ENCODE assay signal across 8 mouse cellular contexts in genomic region chr6:47877461-47878132, GRCm38 (mm10). TPM values are rescaled to one million over a fixed set of nuclear protein-coding genes. Genes with fewer than 3 reads are reported as not detected.
DNase-seq lines count a peak whose midpoint lies in the region; ATAC-seq and TF ChIP-seq lines count a peak whose summit lies in the region.

No protein-coding gene starts in this region.

- ATAC-seq in forebrain, embryonic 15.5 days (replicated peaks), result peak; percentile 97
- peak; percentile 98 for ATAC-seq in lung, embryonic 14.5 days (ENCODE audit: insufficient read depth)

- peak overlapping the region; percentile 78 for H3K4me2 ChIP-seq in forebrain, embryonic 15.5 days (replicated peaks)
- H3K4me2 ChIP-seq in lung, embryonic 14.5 days, result peak overlapping the region; percentile 95

- H3K36me3 ChIP-seq in forebrain, embryonic 15.5 days, result peaks cover 22% of the 10 kb centered on the region
- H3K36me3 ChIP-seq in lung, embryonic 14.5 days (ENCODE audit: insufficient read depth), result peaks cover 32% of the 10 kb centered on the region
- H3K36me3 ChIP-seq in thymus, adult 2 months (ENCODE audit: control insufficient read depth, insufficient read depth, low read length), result 0 out of 2 replicates have a peak, but pooled peaks cover 2% of the 10 kb centered on the region

- peak; percentile 60 for TF ChIP-seq POLR2A in olfactory bulb, adult 2 months (IDR thresholded peaks at IDR 0.05; ENCODE audit: insufficient read depth, low read depth, low read length)
- no peak for TF ChIP-seq POLR2A in thymus, adult 2 months (IDR thresholded peaks at IDR 0.05; ENCODE audit: control insufficient read depth, extremely low read depth, insufficient read depth, low read length, poor library complexity)

- peak overlapping the region; percentile 99 for H3K9ac ChIP-seq in forebrain, embryonic 15.5 days (replicated peaks)
- H3K9ac ChIP-seq in lung, embryonic 14.5 days, result peak overlapping the region; percentile 88

- peak; percentile 83 for TF ChIP-seq CTCF in layer of hippocampus, adult 2 months (conservative IDR thresholded peaks at IDR 0.05)
- peak; percentile 67 for TF ChIP-seq CTCF in lung, embryonic 14.5 days (IDR thresholded peaks at IDR 0.05; ENCODE audit: low read depth)
- peak; percentile 37; the same call in 1 of the 2 replicates for TF ChIP-seq CTCF in olfactory bulb, adult 2 months (IDR thresholded peaks at IDR 0.05; ENCODE audit: insufficient read depth, low read depth, low read length)
- 0 out of 2 replicates have a peak, but pooled peaks have one; percentile 33 for TF ChIP-seq CTCF in thymus, adult 2 months (IDR thresholded peaks at IDR 0.05; ENCODE audit: borderline replicate concordance, control insufficient read depth, extremely low read depth, insufficient read depth, low read length, poor library complexity)

- H3K27ac ChIP-seq in forebrain, embryonic 15.5 days (replicated peaks), result peak overlapping the region; percentile 98
- peak overlapping the region; percentile 94 for H3K27ac ChIP-seq in layer of hippocampus, adult 2 months
- peak overlapping the region; percentile 97 for H3K27ac ChIP-seq in lung, embryonic 14.5 days (ENCODE audit: low read depth)
- H3K27ac ChIP-seq in olfactory bulb, adult 2 months (ENCODE audit: insufficient read depth, low read depth, low read length), result peak overlapping the region; percentile 85
- peak overlapping the region; percentile 53; the same call in 1 of the 2 replicates for H3K27ac ChIP-seq in thymus, adult 2 months (ENCODE audit: control insufficient read depth, insufficient read depth, low read length)

- H3K27me3 ChIP-seq in forebrain, embryonic 15.5 days, result no peaks in the 10 kb centered on the region
- H3K27me3 ChIP-seq in lung, embryonic 14.5 days (ENCODE audit: insufficient read depth, low read length), result no peaks in the 10 kb centered on the region
- H3K27me3 ChIP-seq in thymus, adult 2 months (ENCODE audit: control insufficient read depth, insufficient read depth, low read length), result no peaks in the 10 kb centered on the region

- H3K9me3 ChIP-seq in forebrain, embryonic 15.5 days, result no peaks in the 10 kb centered on the region
- no peaks in the 10 kb centered on the region for H3K9me3 ChIP-seq in lung, embryonic 14.5 days (ENCODE audit: low read depth, low read length)

- intact Hi-C loops in heart, postnatal 36 days (cut with DNase I), result loop anchor here (2.0 to 5.0 kb wide), 4 partner anchors 41 to 209 kb away; partner anchors contain the start of genes Zfp212, Zfp746 and Zfp777

- H3K4me3 ChIP-seq in forebrain, embryonic 15.5 days, result peak overlapping the region; percentile 100
- H3K4me3 ChIP-seq in layer of hippocampus, adult 2 months, result peak overlapping the region; percentile 79
- H3K4me3 ChIP-seq in lung, embryonic 14.5 days (ENCODE audit: low read depth, low read length), result peak overlapping the region; percentile 87
- H3K4me3 ChIP-seq in olfactory bulb, adult 2 months (ENCODE audit: insufficient read depth, low read depth, low read length), result peak overlapping the region; percentile 91
- peak overlapping the region; percentile 100 for H3K4me3 ChIP-seq in thymus, adult 2 months (ENCODE audit: control insufficient read depth, insufficient read depth, low read length)

- H3K4me1 ChIP-seq in forebrain, embryonic 15.5 days, result peaks cover 21% of the 10 kb centered on the region
- peaks cover 8% of the 10 kb centered on the region; the same call in 1 of the 2 replicates for H3K4me1 ChIP-seq in lung, embryonic 14.5 days (ENCODE audit: insufficient read depth)
- H3K4me1 ChIP-seq in olfactory bulb, adult 2 months (ENCODE audit: control insufficient read depth, insufficient read depth, low read length), result peaks cover 19% of the 10 kb centered on the region
- H3K4me1 ChIP-seq in thymus, adult 2 months (replicated peaks; ENCODE audit: control insufficient read depth, insufficient read depth, low read length), result peaks cover 11% of the 10 kb centered on the region

- DNase-seq in ES-CJ7 (ENCODE audit: low read depth, low spot score), result peak; percentile 86
- DNase-seq in cerebellum, adult 11 months, result peak; percentile 89
- peak; percentile 87 to 94 for DNase-seq in heart, postnatal 36 days
- DNase-seq in layer of hippocampus, adult 2 months (ENCODE audit: low spot score in 2 of 2), result peak; percentile 88 to 90
- DNase-seq in lung, embryonic 14.5 days, result peak; percentile 94
- peak; percentile 75 for DNase-seq in thymus, adult 2 months

- under 1% methylated on average over 58 of the region's 71 CpGs for WGBS in forebrain, embryonic 15.5 days
- WGBS in lung, embryonic 14.5 days, result under 1% methylated on average over 68 of the region's 71 CpGs
- under 1% methylated on average over 68 of the region's 71 CpGs for WGBS in olfactory bulb, adult 2 months
- under 1% methylated on average over 70 of the region's 71 CpGs for WGBS in thymus, adult 2 months

RNA-seq across cellular contexts. Expression of gene Zfp282, which starts 0.6 kb away (rescaled TPM):
- 27.7 TPM in 2 replicates for polyA plus RNA-seq in forebrain, embryonic 15.5 days (2015; fragmentation: Nextera tagmentation; extraction: Ambion mirVana)
- 1 to 10 TPM; 6.0 to 6.1 TPM for total RNA-seq in heart, postnatal 36 days (2021)
- total RNA-seq in layer of hippocampus, adult 2 months (2021), result 10 to 100 TPM; 13.3 to 13.5 TPM
- polyA plus RNA-seq in lung, embryonic 14.5 days (2014; fragmentation: Nextera tagmentation; extraction: Ambion mirVana), result 15.6 and 17.4 TPM in 2 replicates
- polyA plus RNA-seq in olfactory bulb, adult 2 months (2012; ENCODE audit: insufficient read depth, insufficient read length, low replicate concordance, missing spikeins), result not detected in 2 replicates
- polyA plus RNA-seq in thymus, adult 2 months (2012; rRNA removed), result 13.8 and 15.0 TPM in 2 replicates

RNA-seq across cellular contexts. Expression of gene Zfp398, which starts 42.1 kb away (rescaled TPM):
- 16.5 and 17.5 TPM in 2 replicates for polyA plus RNA-seq in forebrain, embryonic 15.5 days (2015; fragmentation: Nextera tagmentation; extraction: Ambion mirVana)
- 1 to 10 TPM; 5.6 to 8.0 TPM for total RNA-seq in heart, postnatal 36 days (2021)
- 10 to 100 TPM; 21.9 to 22.5 TPM for total RNA-seq in layer of hippocampus, adult 2 months (2021)
- polyA plus RNA-seq in lung, embryonic 14.5 days (2014; fragmentation: Nextera tagmentation; extraction: Ambion mirVana), result 8.8 and 10.6 TPM in 2 replicates
- not detected in 2 replicates for polyA plus RNA-seq in olfactory bulb, adult 2 months (2012; ENCODE audit: insufficient read depth, insufficient read length, low replicate concordance, missing spikeins)
- polyA plus RNA-seq in thymus, adult 2 months (2012; rRNA removed), result 26.5 and 32.0 TPM in 2 replicates

RNA-seq across cellular contexts. Expression of gene Zfp212, which starts 42.7 kb away (rescaled TPM):
- polyA plus RNA-seq in forebrain, embryonic 15.5 days (2015; fragmentation: Nextera tagmentation; extraction: Ambion mirVana), result 22.1 and 24.6 TPM in 2 replicates
- 1 to 10 TPM; 8.7 to 9.4 TPM for total RNA-seq in heart, postnatal 36 days (2021)
- total RNA-seq in layer of hippocampus, adult 2 months (2021), result 10 to 100 TPM; 20.6 to 22.0 TPM
- 14.9 and 16.2 TPM in 2 replicates for polyA plus RNA-seq in lung, embryonic 14.5 days (2014; fragmentation: Nextera tagmentation; extraction: Ambion mirVana)
- not detected in 2 replicates for polyA plus RNA-seq in olfactory bulb, adult 2 months (2012; ENCODE audit: insufficient read depth, insufficient read length, low replicate concordance, missing spikeins)
- 25.3 and 26.4 TPM in 2 replicates for polyA plus RNA-seq in thymus, adult 2 months (2012; rRNA removed)

RNA-seq across cellular contexts. Expression of gene Zfp786, which starts 46.9 kb away (rescaled TPM):
- polyA plus RNA-seq in forebrain, embryonic 15.5 days (2015; fragmentation: Nextera tagmentation; extraction: Ambion mirVana), result 17.3 and 18.5 TPM in 2 replicates
- under 1 TPM; 0.68 to 0.72 TPM for total RNA-seq in heart, postnatal 36 days (2021)
- total RNA-seq in layer of hippocampus, adult 2 months (2021), result 1 to 10 TPM; 5.5 to 6.5 TPM
- polyA plus RNA-seq in lung, embryonic 14.5 days (2014; fragmentation: Nextera tagmentation; extraction: Ambion mirVana), result 4.3 and 5.4 TPM in 2 replicates
- not detected in 2 replicates for polyA plus RNA-seq in olfactory bulb, adult 2 months (2012; ENCODE audit: insufficient read depth, insufficient read length, low replicate concordance, missing spikeins)
- 0.24 and 0.31 TPM in 2 replicates for polyA plus RNA-seq in thymus, adult 2 months (2012; rRNA removed)

Comparison
In these comparisons a context has a peak if more than half of its experiments do, and no peak if none do; other contexts are left out.
1. Peak in every context shown above with its lines: DNase-seq, ATAC-seq, H3K4me3 ChIP-seq and H3K27ac ChIP-seq.
2. CTCF ChIP-seq: peak in every context shown above with its lines; median percentile 83 in layer of hippocampus, adult 2 months; 67 in lung, embryonic 14.5 days; 37 in olfactory bulb, adult 2 months; 33 in thymus, adult 2 months.
3. RNA of gene Zfp212, which starts 42.7 kb away (polyA plus RNA-seq): 25.3 to 26.4 TPM in thymus, adult 2 months, 22.1 to 24.6 TPM in forebrain, embryonic 15.5 days and 14.9 to 16.2 TPM in lung, embryonic 14.5 days; not detected in olfactory bulb, adult 2 months; every median in the first group is over 10 times any median in the second.